Comparison of ENCODE assay signal across 8 mouse cellular contexts in the genomic region with DNA sequence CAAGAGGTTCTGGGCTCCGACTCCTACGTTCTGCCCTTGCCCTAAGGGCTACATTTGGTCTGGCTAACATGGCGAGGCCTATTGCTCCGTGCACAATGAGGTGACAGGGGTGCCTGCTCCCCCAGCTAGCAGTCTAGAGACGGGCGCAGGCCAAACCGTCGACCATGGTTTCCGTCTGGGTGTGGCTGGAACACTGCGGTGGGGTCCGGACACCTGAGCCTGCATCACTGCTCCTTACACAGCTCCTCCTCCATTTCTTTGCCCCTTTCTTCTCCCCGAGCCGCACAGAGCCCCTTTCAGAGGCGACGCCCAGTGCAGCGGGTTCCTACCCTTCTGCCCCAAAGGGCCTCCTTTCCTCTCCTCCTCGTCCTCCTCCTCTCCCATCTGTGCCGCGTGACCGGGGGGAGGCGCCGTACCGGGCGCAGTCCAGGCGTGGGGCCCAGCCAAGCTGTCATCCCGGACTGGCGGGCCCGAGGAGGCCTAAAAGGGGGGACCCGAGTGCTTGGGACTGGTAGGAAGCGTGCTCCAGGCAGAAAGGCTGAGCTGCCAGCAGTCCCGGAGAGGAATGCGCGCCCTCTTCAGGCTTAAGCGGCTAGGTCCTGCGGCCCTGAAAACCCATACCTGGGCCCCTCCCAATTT. TPM values are rescaled to one million over a fixed set of nuclear protein-coding genes. Genes with fewer than 3 reads are reported as not detected.
A peak's percentile ranks its signal among the peaks of the same experiment; 100 is the strongest.
DNase-seq lines count a peak whose midpoint lies in the region; ATAC-seq and TF ChIP-seq lines count a peak whose summit lies in the region.

No protein-coding gene starts in this region.

- 0 out of 2 replicates have a peak overlapping the region, but pooled peaks have one; percentile 21 for H3K9ac ChIP-seq in forebrain, embryonic 13.5 days

- WGBS in forebrain, embryonic 13.5 days, result under 1% methylated on average over 35 of the region's 35 CpGs
- WGBS in small intestine, adult 2 months, result under 1% methylated on average over 35 of the region's 35 CpGs

- H3K4me2 ChIP-seq in forebrain, embryonic 13.5 days, result peak overlapping the region; percentile 76

- peaks cover 48% of the 10 kb centered on the region for H3K4me1 ChIP-seq in G1E (ENCODE audit: insufficient read depth, low read depth, low read length)
- H3K4me1 ChIP-seq in forebrain, embryonic 13.5 days, result peaks cover 15% of the 10 kb centered on the region
- peaks cover 25% of the 10 kb centered on the region for H3K4me1 ChIP-seq in small intestine, adult 2 months (ENCODE audit: control insufficient read depth, insufficient read depth, insufficient read length, low read length)

- TF ChIP-seq POLR2A in small intestine, adult 2 months (IDR thresholded peaks at IDR 0.05; ENCODE audit: low read depth, low read length), result no peak

- 0 out of 2 replicates have a peak, but pooled peaks cover 4% of the 10 kb centered on the region for H3K27me3 ChIP-seq in G1E (ENCODE audit: insufficient read depth, low read length)
- H3K27me3 ChIP-seq in forebrain, embryonic 13.5 days, result peaks cover 24% of the 10 kb centered on the region; the same call in 1 of the 2 replicates
- H3K27me3 ChIP-seq in small intestine, adult 2 months (ENCODE audit: control insufficient read depth, insufficient read depth, low read length), result no peaks in the 10 kb centered on the region

- peak overlapping the region; percentile 72 for H3K4me3 ChIP-seq in G1E (ENCODE audit: low read depth, low read length)
- H3K4me3 ChIP-seq in forebrain, embryonic 13.5 days, result peak overlapping the region; percentile 42
- peak overlapping the region; percentile 71 for H3K4me3 ChIP-seq in small intestine, adult 2 months (ENCODE audit: low read depth, low read length)

- ATAC-seq in G1E (ENCODE audit: extremely low read depth, insufficient number of reproducible peaks, low FRiP score, poor library complexity, severe bottlenecking), result peak; percentile 59
- ATAC-seq in forebrain, embryonic 13.5 days, result peak; percentile 34
- ATAC-seq in megakaryocyte-erythroid progenitor cell, adult 5-6 weeks (replicated peaks; ENCODE audit: low FRiP score, low TSS enrichment, poor library complexity, severe bottlenecking), result peak; percentile 57
- ATAC-seq in inflammation-experienced regulatory T-cells, adult 6 months, result no peak

- H3K9me3 ChIP-seq in G1E (replicated peaks), result no peaks in the 10 kb centered on the region
- no peaks in the 10 kb centered on the region for H3K9me3 ChIP-seq in forebrain, embryonic 13.5 days (replicated peaks)

- no peaks in the 10 kb centered on the region for H3K36me3 ChIP-seq in G1E (replicated peaks)
- no peaks in the 10 kb centered on the region for H3K36me3 ChIP-seq in forebrain, embryonic 13.5 days (ENCODE audit: poor library complexity, severe bottlenecking)
- no peaks in the 10 kb centered on the region for H3K36me3 ChIP-seq in small intestine, adult 2 months (ENCODE audit: control insufficient read depth, insufficient read depth, low read length)

- TF ChIP-seq CTCF in G1E (IDR thresholded peaks at IDR 0.05; ENCODE audit: low read depth, low read length), result no peak
- 0 out of 2 replicates have a peak, but pooled peaks have one; percentile 21 for TF ChIP-seq CTCF in small intestine, adult 2 months (IDR thresholded peaks at IDR 0.05; ENCODE audit: extremely low read depth, insufficient read length, insufficient replicate concordance, low read depth, low read length)

- peak; percentile 54 for DNase-seq in G1E (ENCODE audit: low spot score)
- DNase-seq in c-Kit-positive CD71-positive TER-119-positive erythroid progenitor cells, embryonic 14.5 days (ENCODE audit: low spot score), result peak; percentile 52
- peak; percentile 55 for DNase-seq in heart, postnatal 25 days (ENCODE audit: low spot score)
- DNase-seq in layer of hippocampus, postnatal 36 days, result peak; percentile 12 to 24

- no peak overlapping the region for H3K27ac ChIP-seq in forebrain, embryonic 13.5 days
- H3K27ac ChIP-seq in small intestine, adult 2 months (ENCODE audit: insufficient read depth, low read depth, low read length), result peak overlapping the region; percentile 42; the same call in 1 of the 2 replicates

- intact Hi-C loops in heart, postnatal 25 days (cut with DNase I), result loop anchor here (2.0 kb wide), 1 partner anchor 21 kb away; a partner anchor contains a TSS

RNA-seq across cellular contexts. Expression of a gene that starts 21.6 kb away (rescaled TPM):
- total RNA-seq in G1E (2014; fragmentation: Nextera tagmentation) (24.9 and 26.6 TPM in 2 replicates), G1E (2017) (50.9 and 53.0 TPM in 2 replicates)
- 15.9 and 28.4 TPM in 2 replicates for polyA plus RNA-seq in G1E (2012)
- polyA plus RNA-seq in forebrain, embryonic 13.5 days (2015; fragmentation: Nextera tagmentation; extraction: Ambion mirVana), result 25.9 and 31.9 TPM in 2 replicates
- 1 to 10 TPM; 1.2 to 1.3 TPM for total RNA-seq in heart, postnatal 25 days (2021)
- 10 to 100 TPM; 14.2 to 14.5 TPM for total RNA-seq in layer of hippocampus, postnatal 36 days (2021)
- total RNA-seq in megakaryocyte-erythroid progenitor cell, adult 5-6 weeks (2014; fragmentation: Nextera tagmentation), result 111 and 130 TPM in 2 replicates
- total RNA-seq in megakaryocyte-erythroid progenitor cell, adult 5-6 weeks (2017), result 99.0 and 164 TPM in 2 replicates
- polyA plus RNA-seq in small intestine, adult 2 months (2012; rRNA removed), result 3.1 and 5.0 TPM in 2 replicates
- polyA plus RNA-seq in inflammation-experienced regulatory T-cells, adult 6 months (2017; shearing (Covaris generic)), result 10 to 100 TPM in 1 of 3 experiments, 1 to 10 TPM in 2; 2.7 to 11.0 (median 3.2) TPM

Comparison
In these comparisons a context has a peak if more than half of its experiments do, and no peak if none do; other contexts are left out.
1. RNA of a gene that starts 21.6 kb away (total RNA-seq): 99.0 to 164 TPM in megakaryocyte-erythroid progenitor cell, adult 5-6 weeks, 24.9 to 53.0 TPM in G1E and 14.2 to 14.5 TPM in layer of hippocampus, postnatal 36 days; 1.2 to 1.3 TPM in heart, postnatal 25 days; every median in the first group is over 4 times any median in the second.
2. Peak in every context shown above with its lines, with median percentiles within 50 percentile points of each other: DNase-seq and H3K4me3 ChIP-seq.